Mouse (Mus musculus) spleen, postnatal 14 days (tissue): ENCODE measurements around the gene Shroom2.
"Not testable (repeated sequence)": the region's sequence is repeated elsewhere in the genome, so short reads cannot be mapped to it uniquely, and the experiment has no call there.

Experiments
- DNase-seq, 2 experiments: peaks; one replicate each; pipeline ENCODE4 v3.0.0; 2021 to 2022; ENCODE audit warnings: low spot score in 2 of 2

Shroom2 gene

GRCm38 (mm10) chrX:152768891-152769599 lies at the start of gene Shroom2:
TSS of gene Shroom2 (minus strand) at chrX:152769465.
- DNase-seq: no peak

GRCm38 (mm10) chrX:152818996-152819395 lies 49.7 kb upstream of the Shroom2 start:
- DNase-seq: no peak

- DNase-seq: no peak
Measured at GRCm38 (mm10) chrX:152813339-152813738, 44.1 kb upstream of the Shroom2 start.

GRCm38 (mm10) chrX:152805317-152805716 lies 36.1 kb upstream of the Shroom2 start:
- DNase-seq: no peak

GRCm38 (mm10) chrX:152788611-152789010 lies 19.3 kb upstream of the Shroom2 start:
- DNase-seq: no peak

GRCm38 (mm10) chrX:152788129-152788528 lies 18.9 kb upstream of the Shroom2 start:
- DNase-seq: no peak

- no peak for DNase-seq
Measured at GRCm38 (mm10) chrX:152781720-152782403, 12.6 kb upstream of the Shroom2 start, which contains the start of gene Gpr143. TSS of gene Gpr143 (plus strand) at chrX:152781921.

GRCm38 (mm10) chrX:152769600-152770157 lies 414 bp upstream of the Shroom2 start:
- no peak for DNase-seq

GRCm38 (mm10) chrX:152764171-152764570 lies 5.1 kb downstream of the Shroom2 start:
- no peak for DNase-seq

GRCm38 (mm10) chrX:152762855-152763254 lies 6.4 kb downstream of the Shroom2 start:
- DNase-seq: no peak

- DNase-seq: no peak
Measured at GRCm38 (mm10) chrX:152762437-152762836, 6.8 kb downstream of the Shroom2 start.

- DNase-seq: no peak
Measured at GRCm38 (mm10) chrX:152756293-152756692, 13.0 kb downstream of the Shroom2 start.

GRCm38 (mm10) chrX:152755819-152756218 lies 13.4 kb downstream of the Shroom2 start:
- DNase-seq: no peak

GRCm38 (mm10) chrX:152745925-152746324 lies 23.3 kb downstream of the Shroom2 start:
- DNase-seq: no peak

GRCm38 (mm10) chrX:152743642-152744041 lies 25.6 kb downstream of the Shroom2 start:
- DNase-seq: no peak

GRCm38 (mm10) chrX:152738759-152739368 lies 30.4 kb downstream of the Shroom2 start:
- DNase-seq: no peak

- no peak for DNase-seq
Measured at GRCm38 (mm10) chrX:152738191-152738590, 31.1 kb downstream of the Shroom2 start.

- DNase-seq: no peak
Measured at GRCm38 (mm10) chrX:152735283-152735682, 34.0 kb downstream of the Shroom2 start.

GRCm38 (mm10) chrX:152716693-152717092 lies 52.6 kb downstream of the Shroom2 start:
- no peak for DNase-seq

GRCm38 (mm10) chrX:152710715-152711114 lies 58.5 kb downstream of the Shroom2 start:
- not testable (repeated sequence) for DNase-seq

- no peak for DNase-seq
Measured at GRCm38 (mm10) chrX:152708359-152708758, 60.9 kb downstream of the Shroom2 start.

GRCm38 (mm10) chrX:152705397-152705796 lies 63.9 kb downstream of the Shroom2 start:
- no peak for DNase-seq
